Mouse (Mus musculus) adrenal gland, postnatal 36 days (tissue): ENCODE data around the gene Sephs2. TPM values are rescaled to one million over a fixed set of nuclear protein-coding genes. Genes with fewer than 3 reads are reported as not detected.
"Not testable (repeated sequence)": the region's sequence is repeated elsewhere in the genome, so short reads cannot be mapped to it uniquely, and the experiment has no call there.

Source experiments
- DNase-seq, 2 experiments: peaks; one replicate each; pipeline ENCODE4 v3.0.0; 2021; ENCODE audit warnings: mixed read lengths in 1 of 2
- total RNA-seq, 2 experiments: library from RNA; stranded (reverse); gene quantifications; 2 replicates each; pipeline ENCODE4 v1.2.3; 2021

The Sephs2 gene
- total RNA-seq, 2 experiments from 2014 or later, result 65.9 to 128 TPM

- no peak for DNase-seq
These were observed 2.8 kb downstream of the Sephs2 start for GRCm38 (mm10) chr7:127271093-127271492.

- DNase-seq, result no peak
These were observed 3.2 kb downstream of the Sephs2 start for GRCm38 (mm10) chr7:127270666-127271065.

- DNase-seq, result peak in 1 of 2 experiments; percentile 29
These were observed 3.6 kb downstream of the Sephs2 start for GRCm38 (mm10) chr7:127270256-127270655.

- no peak for DNase-seq
These were observed 10.3 kb downstream of the Sephs2 start for GRCm38 (mm10) chr7:127263526-127263925.

- no peak for DNase-seq
These were observed 11.5 kb downstream of the Sephs2 start for GRCm38 (mm10) chr7:127262218-127262961.

- DNase-seq, result peak; percentile 96 to 97
These were observed 13.3 kb downstream of the Sephs2 start, which contains the start of gene Dctpp1 for GRCm38 (mm10) chr7:127260309-127261111. TSS of gene Dctpp1 (minus strand) at chr7:127260709.

- DNase-seq, result no peak
These were observed 14.5 kb downstream of the Sephs2 start for GRCm38 (mm10) chr7:127259186-127259905.

- DNase-seq, result no peak
These were observed 17.3 kb downstream of the Sephs2 start for GRCm38 (mm10) chr7:127256518-127256917.

- DNase-seq, result no peak
These were observed 17.9 kb downstream of the Sephs2 start for GRCm38 (mm10) chr7:127255965-127256364.

GRCm38 (mm10) chr7:127255008-127255407, 18.8 kb downstream of the Sephs2 start:
- no peak for DNase-seq

GRCm38 (mm10) chr7:127253821-127254769, 19.8 kb downstream of the Sephs2 start:
- DNase-seq, result peak; percentile 96

- DNase-seq, result no peak
These were observed 20.5 kb downstream of the Sephs2 start for GRCm38 (mm10) chr7:127253341-127253740.

GRCm38 (mm10) chr7:127252414-127252813, 21.4 kb downstream of the Sephs2 start:
- DNase-seq, result no peak

- not testable (repeated sequence) for DNase-seq
These were observed 23.3 kb downstream of the Sephs2 start for GRCm38 (mm10) chr7:127250511-127250910.

GRCm38 (mm10) chr7:127244658-127245510, 29.0 kb downstream of the Sephs2 start:
- peak in 1 of 2 experiments; percentile 63 for DNase-seq

GRCm38 (mm10) chr7:127243870-127244657, 29.8 kb downstream of the Sephs2 start, which contains the start of gene Zfp771:
TSS of gene Zfp771 (plus strand) at chr7:127244274.
- peak; percentile 97 to 99 for DNase-seq

- no peak for DNase-seq
These were observed 30.4 kb downstream of the Sephs2 start for GRCm38 (mm10) chr7:127243361-127243867.

GRCm38 (mm10) chr7:127234777-127235176, 39.1 kb downstream of the Sephs2 start:
- DNase-seq, result peak in 1 of 2 experiments; percentile 43

- DNase-seq, result no peak
These were observed 40.1 kb downstream of the Sephs2 start for GRCm38 (mm10) chr7:127233765-127234164.
